Mouse (Mus musculus): ENCODE results near the gene Olfr330. TPM values are rescaled to one million over a fixed set of nuclear protein-coding genes. Genes with fewer than 3 reads are reported as not detected.
"Not testable (repeated sequence)": the region's sequence is repeated elsewhere in the genome, so short reads cannot be mapped to it uniquely, and the experiment has no call there.

Olfr330 gene
- total RNA-seq (2012; rRNA removed), result not detected in 2 replicates

DNA sequence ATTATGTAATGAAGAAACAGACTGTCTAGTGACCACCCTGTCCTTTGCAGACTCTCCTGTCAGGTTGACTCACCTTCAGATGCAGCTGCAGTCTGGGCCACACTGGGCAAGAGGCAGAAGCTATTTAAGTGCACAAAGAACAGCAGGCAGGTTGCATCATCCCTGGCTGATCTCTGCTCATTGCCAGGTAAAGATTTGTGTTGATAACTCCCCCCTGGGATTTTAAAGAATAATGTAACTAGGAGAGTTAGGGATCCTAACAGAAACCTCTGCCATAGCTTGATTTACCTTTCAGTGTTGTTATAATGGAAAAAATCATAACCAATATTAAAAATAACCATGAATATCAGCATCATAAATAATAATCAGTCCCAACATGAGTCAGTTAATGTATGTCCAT, at the start of gene Olfr330:
TSS of gene Olfr330 (minus strand) at position 101 of the 400 bp plus-strand sequence.
- H3K36me3 ChIP-seq (ENCODE audit: control insufficient read depth, insufficient read depth, low read length, poor library complexity, severe bottlenecking); H3K9me3 ChIP-seq (ENCODE audit: control insufficient read depth, insufficient read depth, low read depth, low read length); in situ Hi-C loops (cut with MboI; ENCODE audit: low sequenced_read_pairs in 2 of 2, unreplicated experiment in 2 of 2); H3K9ac ChIP-seq (ENCODE audit: insufficient read depth, low read depth, low read length, poor library complexity, severe bottlenecking); H3K4me3 ChIP-seq (ENCODE audit: insufficient read depth in 1 of 2, low read depth in 1 of 2, low read length in 2 of 2, poor library complexity in 1 of 2, severe bottlenecking in 1 of 2); DNase-seq (ENCODE audit: low read depth, low spot score); H3K27ac ChIP-seq (ENCODE audit: insufficient read depth, low read depth, low read length, poor library complexity, severe bottlenecking); H3K4me1 ChIP-seq (ENCODE audit: control insufficient read depth in 2 of 2, insufficient read depth in 2 of 2, low read length in 2 of 2, poor library complexity in 1 of 2): not testable (repeated sequence)

DNA sequence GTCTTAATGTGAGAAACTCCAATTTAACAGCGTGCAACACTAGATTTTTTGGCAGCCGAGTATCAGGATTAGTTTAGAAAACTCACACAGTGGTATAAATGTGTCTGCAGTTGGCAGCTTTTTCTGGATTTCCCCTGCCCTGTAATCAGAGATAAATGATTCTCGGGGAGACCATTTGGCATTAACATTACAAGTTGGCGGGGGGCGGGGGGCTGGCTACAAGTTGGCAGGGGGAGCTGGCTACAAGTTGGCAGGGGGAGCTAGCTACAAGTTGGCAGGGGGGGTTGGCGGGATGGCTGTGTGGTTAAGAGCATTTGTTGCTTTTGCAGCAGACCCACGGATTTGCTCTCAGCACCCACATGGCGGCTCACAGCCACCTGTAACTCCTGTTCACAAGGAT, 44.0 kb upstream of the Olfr330 start:
- in situ Hi-C loops (cut with MboI; ENCODE audit: low sequenced_read_pairs in 2 of 2, unreplicated experiment in 2 of 2), result no loop called here
- Histone ChIP-seq H3K36me3 (ENCODE audit: control insufficient read depth, insufficient read depth, low read length, poor library complexity, severe bottlenecking) (no peaks in the 10 kb centered on the region), H3K27ac (ENCODE audit: insufficient read depth, low read depth, low read length, poor library complexity, severe bottlenecking) (no peak overlapping the region), H3K9me3 (ENCODE audit: control insufficient read depth, insufficient read depth, low read depth, low read length) (no peaks in the 10 kb centered on the region), H3K9ac (ENCODE audit: insufficient read depth, low read depth, low read length, poor library complexity, severe bottlenecking) (no peak overlapping the region), H3K4me3 (ENCODE audit: insufficient read depth in 1 of 2, low read depth in 1 of 2, low read length in 2 of 2, poor library complexity in 1 of 2, severe bottlenecking in 1 of 2) (no peak overlapping the region), H3K4me1 (ENCODE audit: control insufficient read depth in 2 of 2, insufficient read depth in 2 of 2, low read length in 2 of 2, poor library complexity in 1 of 2) (no peaks in the 10 kb centered on the region)
- TF ChIP-seq ZC3H11A (IDR thresholded peaks at IDR 0.05; ENCODE audit: borderline replicate concordance, low read depth, low read length) (no peak), ZNF384 (IDR thresholded peaks at IDR 0.05; ENCODE audit: low read depth, low read length) (no peak), HCFC1 (IDR thresholded peaks at IDR 0.05; ENCODE audit: borderline replicate concordance, insufficient read depth, low read length) (no peak), MAFK (IDR thresholded peaks at IDR 0.05; ENCODE audit: insufficient read depth, low read depth, low read length) (no peak), CHD2 (IDR thresholded peaks at IDR 0.05; ENCODE audit: low read depth, low read length) (no peak)
- no peak for DNase-seq (ENCODE audit: low read depth, low spot score)

GRCm38 (mm10) chr11:58577430-58577829, 42.8 kb upstream of the Olfr330 start, which contains the start of gene Olfr325:
Gene Olfr325 (plus strand): TSS chr11:58577730.
- no peak within 1 kb of the TSS for H3K9ac ChIP-seq (ENCODE audit: insufficient read depth, low read depth, low read length, poor library complexity, severe bottlenecking)
- H3K4me1 ChIP-seq (ENCODE audit: control insufficient read depth in 2 of 2, insufficient read depth in 2 of 2, low read length in 2 of 2, poor library complexity in 1 of 2), result no peaks in the 10 kb centered on the region
- no peak within 1 kb of the TSS for H3K4me3 ChIP-seq (ENCODE audit: insufficient read depth in 1 of 2, low read depth in 1 of 2, low read length in 2 of 2, poor library complexity in 1 of 2, severe bottlenecking in 1 of 2)
- DNase-seq (ENCODE audit: low read depth, low spot score), result no peak
- TF ChIP-seq CHD2 (IDR thresholded peaks at IDR 0.05; ENCODE audit: low read depth, low read length), result no peak
- no peak for TF ChIP-seq MAFK (IDR thresholded peaks at IDR 0.05; ENCODE audit: insufficient read depth, low read depth, low read length)
- TF ChIP-seq ZNF384 (IDR thresholded peaks at IDR 0.05; ENCODE audit: low read depth, low read length), result no peak
- no peak for TF ChIP-seq ZC3H11A (IDR thresholded peaks at IDR 0.05; ENCODE audit: borderline replicate concordance, low read depth, low read length)
- no peak for TF ChIP-seq HCFC1 (IDR thresholded peaks at IDR 0.05; ENCODE audit: borderline replicate concordance, insufficient read depth, low read length)
- in situ Hi-C loops (cut with MboI; ENCODE audit: low sequenced_read_pairs in 2 of 2, unreplicated experiment in 2 of 2), result no loop called here
- H3K36me3 ChIP-seq (ENCODE audit: control insufficient read depth, insufficient read depth, low read length, poor library complexity, severe bottlenecking), result no peaks in the 10 kb centered on the region
- no peaks in the 10 kb centered on the region for H3K9me3 ChIP-seq (ENCODE audit: control insufficient read depth, insufficient read depth, low read depth, low read length)
- H3K27ac ChIP-seq (ENCODE audit: insufficient read depth, low read depth, low read length, poor library complexity, severe bottlenecking), result no peak within 1 kb of the TSS

- TF ChIP-seq ZNF384 (IDR thresholded peaks at IDR 0.05; ENCODE audit: low read depth, low read length) (no peak), MAFK (IDR thresholded peaks at IDR 0.05; ENCODE audit: insufficient read depth, low read depth, low read length) (no peak), ZC3H11A (IDR thresholded peaks at IDR 0.05; ENCODE audit: borderline replicate concordance, low read depth, low read length) (no peak), HCFC1 (IDR thresholded peaks at IDR 0.05; ENCODE audit: borderline replicate concordance, insufficient read depth, low read length) (no peak)
- Histone ChIP-seq H3K4me1 (ENCODE audit: control insufficient read depth in 2 of 2, insufficient read depth in 2 of 2, low read length in 2 of 2, poor library complexity in 1 of 2) (no peaks in the 10 kb centered on the region), H3K36me3 (ENCODE audit: control insufficient read depth, insufficient read depth, low read length, poor library complexity, severe bottlenecking) (no peaks in the 10 kb centered on the region), H3K27ac (ENCODE audit: insufficient read depth, low read depth, low read length, poor library complexity, severe bottlenecking) (no peak within 1 kb of the TSS), H3K9me3 (ENCODE audit: control insufficient read depth, insufficient read depth, low read depth, low read length) (no peaks in the 10 kb centered on the region), H3K4me3 (ENCODE audit: insufficient read depth in 1 of 2, low read depth in 1 of 2, low read length in 2 of 2, poor library complexity in 1 of 2, severe bottlenecking in 1 of 2) (no peak within 1 kb of the TSS), H3K9ac (ENCODE audit: insufficient read depth, low read depth, low read length, poor library complexity, severe bottlenecking) (no peak within 1 kb of the TSS)
- DNase-seq (ENCODE audit: low read depth, low spot score), result no peak
- in situ Hi-C loops (cut with MboI; ENCODE audit: low sequenced_read_pairs in 2 of 2, unreplicated experiment in 2 of 2), result no loop called here
These were observed 35.8 kb upstream of the Olfr330 start, which contains the start of gene Olfr224 for GRCm38 (mm10) chr11:58570405-58570804. Gene Olfr224 (minus strand): TSS chr11:58570553.

GRCm38 (mm10) chr11:58555536-58555935, 20.9 kb upstream of the Olfr330 start, which contains the start of gene Olfr328:
Gene Olfr328 (minus strand): TSS chr11:58555636.
- H3K9ac ChIP-seq (ENCODE audit: insufficient read depth, low read depth, low read length, poor library complexity, severe bottlenecking), result no peak within 1 kb of the TSS
- H3K4me3 ChIP-seq (ENCODE audit: insufficient read depth in 1 of 2, low read depth in 1 of 2, low read length in 2 of 2, poor library complexity in 1 of 2, severe bottlenecking in 1 of 2), result no peak within 1 kb of the TSS
- TF ChIP-seq ZC3H11A (IDR thresholded peaks at IDR 0.05; ENCODE audit: borderline replicate concordance, low read depth, low read length), result no peak
- TF ChIP-seq ZNF384 (IDR thresholded peaks at IDR 0.05; ENCODE audit: low read depth, low read length), result no peak
- TF ChIP-seq HCFC1 (IDR thresholded peaks at IDR 0.05; ENCODE audit: borderline replicate concordance, insufficient read depth, low read length), result no peak
- no peak for TF ChIP-seq CHD2 (IDR thresholded peaks at IDR 0.05; ENCODE audit: low read depth, low read length)
- in situ Hi-C loops (cut with MboI; ENCODE audit: low sequenced_read_pairs in 2 of 2, unreplicated experiment in 2 of 2), result no loop called here
- no peaks in the 10 kb centered on the region for H3K4me1 ChIP-seq (ENCODE audit: control insufficient read depth in 2 of 2, insufficient read depth in 2 of 2, low read length in 2 of 2, poor library complexity in 1 of 2)
- DNase-seq (ENCODE audit: low read depth, low spot score), result no peak
- no peaks in the 10 kb centered on the region for H3K36me3 ChIP-seq (ENCODE audit: control insufficient read depth, insufficient read depth, low read length, poor library complexity, severe bottlenecking)
- H3K27ac ChIP-seq (ENCODE audit: insufficient read depth, low read depth, low read length, poor library complexity, severe bottlenecking), result no peak within 1 kb of the TSS
- no peaks in the 10 kb centered on the region for H3K9me3 ChIP-seq (ENCODE audit: control insufficient read depth, insufficient read depth, low read depth, low read length)
